ENCODE assay signal across 9 mouse cellular contexts in the genomic region with DNA sequence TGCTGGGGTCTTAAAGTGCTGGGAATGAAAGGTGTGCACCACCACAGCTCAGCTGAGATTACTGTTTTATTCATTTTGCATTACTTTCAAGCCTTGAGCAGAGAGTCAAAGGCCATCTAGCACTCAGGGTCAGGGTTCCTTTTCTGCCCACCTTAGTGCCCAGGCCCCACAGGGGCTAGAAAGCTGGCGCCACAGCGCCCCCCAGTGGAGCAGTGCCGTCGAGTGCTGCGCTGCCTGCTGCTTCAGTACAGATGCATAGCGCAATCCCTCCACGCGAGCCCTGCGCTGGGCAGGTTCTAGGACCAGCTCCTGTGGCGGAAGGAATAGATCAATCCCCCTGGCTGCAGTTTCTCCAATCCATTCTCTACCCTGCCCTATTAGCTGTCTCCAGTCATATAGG. TPM values are rescaled to one million over a fixed set of nuclear protein-coding genes. Genes with fewer than 3 reads are reported as not detected.
DNase-seq lines count a peak whose midpoint lies in the region; ATAC-seq lines count a peak whose summit lies in the region.
"Had no signal": no experiment of that assay in that cellular context is flagged by ENCODE, and none has a peak within 500 bp of the region (broad histone marks: within the 10 kb centered on the region; RNA-seq: fewer than 3 reads in every experiment).

No protein-coding gene starts in this region.

- peaks cover 3% of the 10 kb centered on the region; the same call in 1 of the 2 replicates for H3K4me1 ChIP-seq in midbrain, embryonic 16.5 days (ENCODE audit: control insufficient read depth, insufficient read depth, low read length)
- H3K4me1 ChIP-seq: liver, embryonic 15.5 days had no signal

- H3K4me2 ChIP-seq in midbrain, embryonic 16.5 days (ENCODE audit: low read length) = peak overlapping the region; percentile 52
- H3K4me2 ChIP-seq: liver, embryonic 15.5 days had no signal

- DNase-seq in cerebellum, adult 11-12 months = peak; percentile 39
- DNase-seq in cerebellum, adult 9-11 months = no peak
- DNase-seq in urinary bladder, postnatal 14 days (ENCODE audit: low spot score) = peak; percentile 51
- no peak for DNase-seq in urinary bladder, adult 18-20 months (ENCODE audit: low spot score in 2 of 2)
- peak; percentile 55 for DNase-seq in gastrocnemius, postnatal 14 days
- DNase-seq in kidney, postnatal 10 days = peak; percentile 76
- DNase-seq in frontal cortex, postnatal 14 days (ENCODE audit: low spot score in 2 of 2) = no peak

- intact Hi-C loops in gastrocnemius, postnatal 14 days (cut with DNase I; ENCODE audit: low total_unique reads) = loop anchor here (5.0 to 10.0 kb wide), 2 partner anchors 154 to 184 kb away; no protein-coding TSS in a partner anchor

- H3K27me3 ChIP-seq in midbrain, embryonic 16.5 days (ENCODE audit: control insufficient read depth, insufficient read depth, low read depth, low read length) = peaks cover 2% of the 10 kb centered on the region
- H3K27me3 ChIP-seq: liver, embryonic 15.5 days had no signal

- no peaks in the 10 kb centered on the region for H3K9me3 ChIP-seq in midbrain, embryonic 16.5 days (replicated peaks; ENCODE audit: control insufficient read depth, low read length, poor library complexity, severe bottlenecking)
- H3K9me3 ChIP-seq: liver, embryonic 15.5 days had no signal

- H3K4me3 ChIP-seq in midbrain, embryonic 16.5 days (ENCODE audit: low read depth, low read length) = peak overlapping the region; percentile 23
- H3K4me3 ChIP-seq: liver, embryonic 15.5 days had no signal

- H3K36me3 ChIP-seq in midbrain, embryonic 16.5 days (ENCODE audit: control insufficient read depth, insufficient read depth, low read length) = peaks cover 14% of the 10 kb centered on the region; the same call in 1 of the 2 replicates

- ATAC-seq in midbrain, embryonic 16.5 days = 0 out of 2 replicates have a peak, but pooled peaks have one; percentile 27

- H3K27ac ChIP-seq in midbrain, embryonic 16.5 days (ENCODE audit: low read length) = no peak overlapping the region
- H3K27ac ChIP-seq: liver, embryonic 15.5 days had no signal

- WGBS in midbrain, embryonic 16.5 days = 9% methylated on average over 10 of the region's 10 CpGs

- H3K9ac ChIP-seq in midbrain, embryonic 16.5 days (ENCODE audit: low read depth, low read length) = peak overlapping the region; percentile 34; the same call in 1 of the 2 replicates
- H3K9ac ChIP-seq: liver, embryonic 15.5 days had no signal

RNA-seq across cellular contexts. Expression of a gene that starts 6.9 kb away (rescaled TPM):
- total RNA-seq in gastrocnemius, postnatal 14 days (2021) = 1 to 10 TPM; 1.2 to 2.5 TPM
- 25.5 and 27.1 TPM in 2 replicates for polyA plus RNA-seq in midbrain, embryonic 16.5 days (2015; fragmentation: Nextera tagmentation; extraction: Ambion mirVana)

RNA-seq across cellular contexts. Expression of a gene that starts 22.8 kb away (rescaled TPM):
- total RNA-seq in gastrocnemius, postnatal 14 days (2021) = 1 to 10 TPM; 2.5 to 4.1 TPM
- 5.2 and 6.1 TPM in 2 replicates for polyA plus RNA-seq in midbrain, embryonic 16.5 days (2015; fragmentation: Nextera tagmentation; extraction: Ambion mirVana)

RNA-seq across cellular contexts. Expression of a gene that starts 25.1 kb away (rescaled TPM):
- total RNA-seq in gastrocnemius, postnatal 14 days (2021) = 10 to 100 TPM; 46.4 to 52.6 TPM
- polyA plus RNA-seq in midbrain, embryonic 16.5 days (2015; fragmentation: Nextera tagmentation; extraction: Ambion mirVana) = 93.3 and 103 TPM in 2 replicates

Comparison
In these comparisons a context has a peak if more than half of its experiments do, and no peak if none do; other contexts are left out.
1. DNase-seq: peak in cerebellum, adult 11-12 months (single experiment), urinary bladder, postnatal 14 days (single experiment), gastrocnemius, postnatal 14 days (single experiment) and kidney, postnatal 10 days (single experiment); none in cerebellum, adult 9-11 months (single experiment), urinary bladder, adult 18-20 months (0 of 2) and frontal cortex, postnatal 14 days (0 of 2).